Mouse (Mus musculus) liver, embryonic 13.5 days (tissue): Measurements from ENCODE around the gene Gng2. TPM values are rescaled to one million over a fixed set of nuclear protein-coding genes. Genes with fewer than 3 reads are reported as not detected.

ENCODE experiments used
- ATAC-seq: fragments of 200-750 bp; cut with Nextera tagmentation; 2 replicates; pipeline ENCODE4 v1.8.0; 2017; ENCODE audit warnings: low read depth, mild to moderate bottlenecking, moderate number of reproducible peaks, moderate library complexity
- DNase-seq: peaks from one replicate; pipeline ENCODE4 v3.0.0; 2022
- H3K27ac ChIP-seq: fragments of 300-500 bp; sonication (generic); 2 replicates; pipeline ENCODE4 v1.5.1; 2015; ENCODE audit warnings: moderate library complexity, mild to moderate bottlenecking, inconsistent platforms
- H3K27me3 ChIP-seq: fragments of 300-500 bp; sonication (generic); 2 replicates; pipeline ENCODE4 v1.6.1; 2015; ENCODE audit warnings: mild to moderate bottlenecking, inconsistent platforms
- H3K36me3 ChIP-seq: fragments of 300-500 bp; sonication (generic); 2 replicates; pipeline ENCODE4 v1.6.1; 2015; ENCODE audit warnings: mild to moderate bottlenecking, inconsistent platforms
- H3K4me1 ChIP-seq: fragments of 300-500 bp; sonication (generic); replicated peaks from 2 replicates; pipeline ENCODE4 v1.6.1; 2015; ENCODE audit warnings: inconsistent platforms
- H3K4me2 ChIP-seq: fragments of 300-500 bp; sonication (generic); 2 replicates; pipeline ENCODE4 v1.6.1; 2015; ENCODE audit warnings: inconsistent platforms, mild to moderate bottlenecking, moderate library complexity
- H3K4me3 ChIP-seq: fragments of 300-500 bp; sonication (generic); replicated peaks from 2 replicates; pipeline ENCODE4 v1.5.1; 2015; ENCODE audit warnings: mild to moderate bottlenecking, inconsistent platforms
- H3K9ac ChIP-seq: fragments of 300-500 bp; sonication (generic); 2 replicates; pipeline ENCODE4 v1.6.1; 2015; ENCODE audit warnings: mild to moderate bottlenecking, inconsistent platforms
- H3K9me3 ChIP-seq: fragments of 300-500 bp; sonication (generic); replicated peaks from 2 replicates; pipeline ENCODE4 v1.6.1; 2016; ENCODE audit warnings: inconsistent platforms
- WGBS: fragments of 180-500 bp; shearing (Covaris S2); methylation state at CpG from one replicate; pipeline ENCODE4 v1.1.7; 2015; ENCODE audit not compliant: insufficient replicate concordance; 5-methylcytosine and 5-hydroxymethylcytosine counted together
- polyA plus RNA-seq: library from polyadenylated mRNA; unstranded; fragments of >200 nt; fragmentation: Nextera tagmentation; extraction: Ambion mirVana; gene quantifications from 2 replicates; pipeline ENCODE4 v1.2.1, GENCODE M21; 2015

The Gng2 gene
- polyA plus RNA-seq, 1 experiment from 2014 or later: 8.8 TPM

- Histone ChIP-seq H3K9ac (no peak overlapping the region), H3K9me3 (no peaks in the 10 kb centered on the region), H3K27me3 (no peaks in the 10 kb centered on the region), H3K27ac (no peak overlapping the region), H3K4me2 (no peak overlapping the region), H3K4me3 (no peak overlapping the region), H3K36me3 (no peaks in the 10 kb centered on the region), H3K4me1 (no peaks in the 10 kb centered on the region)
- WGBS: 52% methylated on average over 3 of the region's 3 CpGs
- no peak for DNase-seq
- ATAC-seq: no peak
Measured at GRCm38 (mm10) chr14:19853471-19853870, 124.0 kb downstream of the Gng2 start.

DNA sequence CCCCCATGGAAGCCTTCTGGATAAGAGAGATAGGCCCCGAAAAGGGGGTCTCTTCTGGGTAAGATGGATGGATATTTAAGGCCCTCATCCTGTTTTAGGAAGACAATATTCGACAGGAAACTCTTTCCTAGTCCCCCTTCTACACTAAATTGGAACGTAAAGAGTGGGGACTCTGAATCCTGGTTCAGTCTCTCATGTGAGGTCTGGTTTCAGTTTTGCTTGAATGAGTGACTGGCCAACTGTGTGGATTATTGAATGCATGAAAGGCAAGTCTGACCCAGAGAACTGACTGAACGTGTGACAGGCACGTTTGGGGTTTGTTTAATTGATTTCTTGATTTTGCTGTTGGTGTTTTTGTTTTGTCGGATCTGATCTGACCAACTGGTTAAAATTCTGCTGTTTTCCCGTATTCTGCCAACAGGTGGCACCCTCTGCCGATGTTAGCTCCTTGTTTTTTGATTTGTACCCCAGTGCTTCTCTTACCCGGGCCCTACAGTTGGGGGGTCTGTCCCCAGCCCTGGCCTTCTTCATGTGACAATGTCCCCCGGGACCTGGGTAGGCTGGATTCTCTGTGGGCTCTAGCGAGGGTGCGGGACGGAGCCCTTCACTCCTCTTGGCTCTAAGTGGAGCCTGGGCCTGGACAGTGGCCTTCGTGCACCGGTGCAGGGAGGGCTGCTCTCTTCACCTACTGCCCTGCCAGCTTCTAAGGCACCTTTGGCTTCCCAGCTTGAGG lies 137.7 kb downstream of the Gng2 start:
- no peaks in the 10 kb centered on the region for H3K36me3 ChIP-seq
- peak overlapping the region; percentile 36 for H3K4me3 ChIP-seq
- 29% methylated on average over 15 of the region's 15 CpGs for WGBS
- H3K4me2 ChIP-seq: peak overlapping the region; percentile 46
- no peaks in the 10 kb centered on the region for H3K9me3 ChIP-seq
- ATAC-seq: peak; percentile 23; the same call in 1 of the 2 replicates
- no peaks in the 10 kb centered on the region for H3K27me3 ChIP-seq
- H3K9ac ChIP-seq: peak overlapping the region; percentile 47; the same call in 1 of the 2 replicates
- peaks cover 6% of the 10 kb centered on the region; the same call in 1 of the 2 replicates for H3K4me1 ChIP-seq
- no peak overlapping the region for H3K27ac ChIP-seq
- DNase-seq: peak; percentile 33

DNA sequence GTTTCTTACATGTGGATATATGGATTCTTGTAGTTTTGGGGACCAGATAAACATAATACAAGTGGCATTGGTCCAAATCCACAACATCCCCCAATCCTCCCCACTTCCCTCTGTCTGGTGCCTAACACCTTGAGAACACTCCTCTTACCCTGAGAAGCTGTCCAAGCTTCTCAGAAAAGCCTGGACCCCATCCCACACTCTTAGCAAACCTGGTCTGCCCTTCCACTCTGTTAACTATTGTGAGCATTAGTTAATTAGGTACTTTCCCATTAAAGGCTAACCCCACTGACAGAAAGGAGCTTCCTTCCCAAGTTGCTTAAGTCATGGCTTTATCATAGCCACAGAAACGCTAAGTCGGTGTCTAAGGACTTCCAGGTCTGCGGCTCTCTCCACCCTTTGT lies 141.1 kb downstream of the Gng2 start:
- Histone ChIP-seq H3K4me2 (no peak overlapping the region), H3K27me3 (no peaks in the 10 kb centered on the region), H3K4me3 (no peak overlapping the region), H3K36me3 (no peaks in the 10 kb centered on the region), H3K4me1 (peaks cover 6% of the 10 kb centered on the region; the same call in 1 of the 2 replicates), H3K9ac (no peak overlapping the region), H3K9me3 (no peaks in the 10 kb centered on the region), H3K27ac (no peak overlapping the region)
- DNase-seq (no peak), ATAC-seq (no peak)
- WGBS: 60% methylated on average over 3 of the region's 3 CpGs

DNA sequence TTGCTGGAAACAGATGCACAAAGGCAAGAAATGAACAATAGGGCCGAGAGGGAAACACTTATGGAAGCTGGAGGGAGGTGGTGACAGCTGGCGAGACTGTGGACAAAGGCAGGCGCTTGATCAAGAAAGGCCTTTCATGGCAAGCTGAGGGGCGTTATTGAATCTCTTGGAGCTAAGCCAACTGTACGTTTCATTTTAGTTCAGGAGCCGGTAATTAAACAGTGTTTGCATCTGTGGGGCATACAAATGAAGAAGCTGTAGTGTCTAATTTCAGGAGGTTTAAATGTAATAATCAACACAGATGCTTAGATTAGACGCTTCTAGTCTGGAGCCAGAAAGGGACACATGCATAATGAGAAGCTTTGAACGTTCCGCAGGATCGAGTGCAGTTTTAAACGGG lies 151.9 kb downstream of the Gng2 start:
- ATAC-seq: no peak
- no peak overlapping the region for H3K9ac ChIP-seq
- peaks cover 5% of the 10 kb centered on the region; the same call in 1 of the 2 replicates for H3K27me3 ChIP-seq
- DNase-seq: no peak
- no peak overlapping the region for H3K27ac ChIP-seq
- peaks cover 13% of the 10 kb centered on the region for H3K4me1 ChIP-seq
- WGBS: 73% methylated on average over 11 of the region's 11 CpGs
- no peak overlapping the region for H3K4me3 ChIP-seq
- H3K36me3 ChIP-seq: peaks cover 12% of the 10 kb centered on the region
- H3K9me3 ChIP-seq: no peaks in the 10 kb centered on the region
- H3K4me2 ChIP-seq: no peak overlapping the region

- Histone ChIP-seq H3K4me3 (peak within 1 kb of the TSS; percentile 95), H3K27me3 (peaks cover 5% of the 10 kb centered on the region; the same call in 1 of the 2 replicates), H3K9ac (peak within 1 kb of the TSS; percentile 92), H3K4me2 (peak within 1 kb of the TSS; percentile 86), H3K27ac (peak within 1 kb of the TSS; percentile 59), H3K9me3 (no peaks in the 10 kb centered on the region), H3K4me1 (peaks cover 15% of the 10 kb centered on the region), H3K36me3 (peaks cover 25% of the 10 kb centered on the region)
- DNase-seq (peak; percentile 89), ATAC-seq (peak; percentile 98)
- under 1% methylated on average over 80 of the region's 80 CpGs for WGBS
Measured at GRCm38 (mm10) chr14:19823321-19824142, 153.9 kb downstream of the Gng2 start, which contains the start of gene Rtraf. Gene Rtraf (minus strand): TSS chr14:19823824.

Other genes with a start within 250 kb of the Gng2 start
- gene Nid2, start 226.4 kb downstream of the Gng2 start, polyA plus RNA-seq: 13.9 and 16.5 TPM in 2 replicates
- gene Rtraf, start 153.8 kb downstream of the Gng2 start, polyA plus RNA-seq: 113 and 121 TPM in 2 replicates
- gene Saysd1, start 160.9 kb upstream of the Gng2 start, polyA plus RNA-seq: 3.7 and 4.1 TPM in 2 replicates
- 6.2 and 6.7 TPM in 2 replicates for gene Kcnk5, start 204.2 kb upstream of the Gng2 start, polyA plus RNA-seq